Mouse (Mus musculus) cerebellum, adult 9-10 months (tissue): ENCODE measurements at regions not wholly inside any gene's neighbourhood (a gene's known extent, or its start where the extent isn't known, plus 50 kb on each side); places are given as distances from the start of the nearest gene placed in this dataset.

Experiments used
- DNase-seq: peaks from one replicate; pipeline ENCODE4 v3.0.0; 2022

DNA sequence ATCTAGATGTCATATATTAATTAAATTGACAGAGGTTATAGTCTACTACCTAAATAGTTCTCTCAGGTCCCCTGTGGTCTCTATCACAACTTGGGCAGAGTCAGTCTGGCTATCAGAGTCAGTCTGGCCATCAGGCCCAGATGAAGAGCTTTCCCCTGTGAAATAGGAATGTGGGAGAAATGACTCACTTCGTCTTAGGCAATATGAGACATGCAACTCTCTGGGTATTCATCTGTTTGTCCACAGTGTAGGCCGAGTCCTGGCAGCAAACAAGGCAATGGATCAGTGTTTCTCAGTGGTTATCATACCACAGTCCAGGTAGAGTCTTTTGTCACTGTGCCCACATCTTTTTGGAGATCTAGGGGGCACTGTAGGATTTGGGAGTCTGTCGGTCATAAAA is 156.0 kb downstream of the Gm10260 start:
- no peak for DNase-seq

GRCm38 (mm10) chr13:97601135-97601730 is 159.2 kb downstream of the Gm10260 start:
- no peak for DNase-seq

DNA sequence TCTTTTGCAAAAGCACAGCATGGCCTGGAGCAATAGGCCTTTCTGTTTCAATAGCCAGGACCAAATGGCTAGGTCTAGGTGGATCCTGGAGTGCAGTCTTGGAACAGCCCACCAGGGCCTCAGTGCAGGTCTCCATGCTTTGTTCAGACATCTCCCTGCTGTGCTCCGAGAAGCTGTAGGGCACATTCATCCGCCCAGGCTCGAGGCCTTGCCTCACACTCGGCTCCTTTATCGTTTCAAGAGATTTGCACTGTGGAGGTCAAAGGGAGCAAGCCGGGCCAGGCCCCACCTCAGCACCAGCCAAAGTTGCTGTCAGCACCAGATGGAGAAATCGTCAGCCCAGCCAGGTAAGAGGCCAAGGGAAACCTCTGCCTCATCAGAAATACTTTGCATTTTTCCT is 160.3 kb downstream of the Gm10260 start:
- DNase-seq = no peak

- DNase-seq = no peak
Observed at GRCm38 (mm10) chr13:97598507-97599431, 161.7 kb downstream of the Gm10260 start.

- DNase-seq = no peak
Observed at GRCm38 (mm10) chr13:97594851-97595250, 165.6 kb downstream of the Gm10260 start.

GRCm38 (mm10) chr13:97589626-97590025 is 170.8 kb downstream of the Gm10260 start:
- DNase-seq = no peak

GRCm38 (mm10) chr13:97588085-97588484 is 172.3 kb downstream of the Gm10260 start:
- no peak for DNase-seq

DNA sequence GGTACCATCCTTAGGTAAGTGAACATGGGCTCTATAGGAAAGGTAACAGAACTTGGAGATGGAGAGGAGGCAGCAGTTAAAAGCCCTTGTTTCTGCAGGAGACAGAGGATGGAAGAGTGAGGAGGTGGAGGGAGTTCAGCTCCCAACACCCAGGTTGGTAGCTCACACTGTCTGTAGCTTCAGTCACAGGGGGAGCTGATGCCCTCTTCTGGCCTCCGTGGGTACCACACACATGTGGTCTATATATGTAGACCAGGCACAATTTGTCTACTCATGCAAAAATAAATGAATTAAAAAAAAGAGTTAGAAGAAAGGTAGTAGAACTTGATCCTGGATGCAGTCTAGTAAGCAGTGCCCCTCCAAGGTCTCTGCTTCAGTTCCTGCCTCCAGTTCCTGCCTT is 173.3 kb downstream of the Gm10260 start:
- DNase-seq = no peak

GRCm38 (mm10) chr13:97584045-97584444 is 176.4 kb downstream of the Gm10260 start:
- DNase-seq = no peak

- DNase-seq = no peak
Observed at GRCm38 (mm10) chr13:97581380-97581779, 179.1 kb downstream of the Gm10260 start.

GRCm38 (mm10) chr13:97580241-97580874 is 180.1 kb downstream of the Gm10260 start:
- no peak for DNase-seq

- no peak for DNase-seq
Observed at GRCm38 (mm10) chr13:97578595-97578994, 181.8 kb downstream of the Gm10260 start.

DNA sequence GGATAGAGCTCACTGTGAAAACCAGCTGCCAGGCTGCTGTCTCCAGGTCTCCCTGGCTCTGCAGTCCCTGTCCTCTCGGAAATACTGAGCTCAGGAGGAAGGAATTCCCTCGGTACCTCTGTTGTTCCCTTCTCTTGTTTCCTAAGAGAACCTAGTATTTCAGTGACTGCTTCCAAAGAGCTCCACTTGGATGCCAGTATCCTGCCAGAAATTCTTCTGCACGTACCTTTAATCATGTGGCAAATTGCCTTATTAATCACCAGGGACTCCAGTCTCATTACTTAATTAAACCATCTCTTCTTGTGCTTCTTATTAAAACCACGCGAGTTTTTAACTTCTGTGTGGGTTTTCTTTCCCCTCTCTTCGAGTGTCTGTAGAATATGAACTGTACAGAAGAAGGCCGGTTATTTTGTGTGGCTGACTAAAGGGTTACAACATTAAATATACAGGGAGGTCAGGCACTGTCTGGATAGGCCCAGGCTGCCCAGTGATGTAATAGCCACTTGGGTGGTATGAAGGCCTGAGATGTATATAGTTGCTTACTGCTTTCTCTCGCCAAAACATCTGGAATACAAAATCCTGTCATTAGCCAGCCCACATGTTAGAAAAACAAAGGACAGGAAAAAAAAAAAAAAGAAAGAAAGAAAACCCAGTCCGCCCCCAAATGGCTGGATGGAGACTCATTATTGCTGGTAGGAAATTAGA is 183.2 kb downstream of the Gm10260 start:
- DNase-seq = no peak

DNA sequence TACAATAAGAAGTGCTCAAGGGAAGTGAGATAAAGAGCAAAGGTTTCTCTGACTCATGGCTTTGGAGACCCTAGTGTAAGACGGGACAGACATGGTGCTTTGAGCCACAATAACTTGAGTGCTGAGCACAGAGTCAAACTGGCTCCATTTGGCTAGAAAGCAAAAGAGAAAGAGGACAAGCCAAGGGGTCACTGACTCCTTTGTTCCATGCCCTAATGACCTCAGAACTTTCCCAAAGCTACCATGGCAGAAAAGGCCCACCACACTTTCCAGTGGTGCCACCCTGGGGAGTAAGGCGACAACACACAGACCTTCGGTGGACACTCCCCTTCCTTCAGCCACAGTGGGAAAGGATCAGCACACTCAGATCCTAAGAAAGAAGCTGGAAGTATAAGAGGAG is 186.8 kb downstream of the Gm10260 start:
- no peak for DNase-seq

DNA sequence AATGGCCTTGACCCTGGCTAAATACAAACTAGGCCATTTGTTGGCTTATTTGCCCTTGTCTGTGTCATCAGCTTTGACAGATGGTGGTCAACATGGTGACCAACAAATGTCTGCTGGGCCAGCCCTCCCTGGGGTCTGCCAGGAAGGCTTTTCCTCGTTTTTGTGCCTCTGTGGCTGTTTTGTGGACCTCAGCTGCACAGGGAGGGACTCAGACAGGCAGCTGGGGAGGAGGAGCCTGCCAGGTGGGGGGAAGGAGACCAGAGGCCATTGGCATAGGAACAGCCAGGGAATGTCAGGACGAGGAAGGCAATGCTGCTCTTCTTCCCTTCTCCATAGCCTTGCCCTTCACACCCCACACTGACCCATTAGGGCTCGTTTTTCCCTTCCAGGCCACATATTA is 188.1 kb downstream of the Gm10260 start:
- DNase-seq = no peak

- no peak for DNase-seq
Observed at GRCm38 (mm10) chr13:97570009-97570408, 190.4 kb downstream of the Gm10260 start.

- DNase-seq = no peak
Observed at GRCm38 (mm10) chr13:97567632-97568031, 192.8 kb downstream of the Gm10260 start.

DNA sequence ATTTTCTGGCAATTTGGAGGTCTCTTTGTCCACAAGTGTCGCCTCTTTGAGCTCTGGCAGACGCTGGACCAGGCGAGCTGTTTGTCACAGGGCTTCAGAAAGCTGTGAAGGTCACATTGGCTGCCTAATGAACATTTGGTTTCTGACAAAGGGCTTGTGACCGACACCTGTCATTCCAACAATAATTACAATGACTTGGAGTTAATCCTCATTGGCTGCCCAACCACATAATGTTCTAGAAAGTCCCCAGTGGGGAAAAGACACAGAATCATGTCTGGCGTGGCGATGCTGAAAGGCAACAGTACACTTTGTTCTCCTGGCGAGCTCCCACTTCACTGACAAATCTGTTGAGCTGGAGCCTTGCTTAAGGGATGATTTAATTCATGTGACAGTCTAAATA is 194.4 kb downstream of the Gm10260 start:
- no peak for DNase-seq

GRCm38 (mm10) chr13:97562241-97562640 is 198.2 kb downstream of the Gm10260 start:
- DNase-seq = no peak

- DNase-seq = no peak
Observed at GRCm38 (mm10) chr13:97560789-97561188, 199.6 kb downstream of the Gm10260 start.

DNA sequence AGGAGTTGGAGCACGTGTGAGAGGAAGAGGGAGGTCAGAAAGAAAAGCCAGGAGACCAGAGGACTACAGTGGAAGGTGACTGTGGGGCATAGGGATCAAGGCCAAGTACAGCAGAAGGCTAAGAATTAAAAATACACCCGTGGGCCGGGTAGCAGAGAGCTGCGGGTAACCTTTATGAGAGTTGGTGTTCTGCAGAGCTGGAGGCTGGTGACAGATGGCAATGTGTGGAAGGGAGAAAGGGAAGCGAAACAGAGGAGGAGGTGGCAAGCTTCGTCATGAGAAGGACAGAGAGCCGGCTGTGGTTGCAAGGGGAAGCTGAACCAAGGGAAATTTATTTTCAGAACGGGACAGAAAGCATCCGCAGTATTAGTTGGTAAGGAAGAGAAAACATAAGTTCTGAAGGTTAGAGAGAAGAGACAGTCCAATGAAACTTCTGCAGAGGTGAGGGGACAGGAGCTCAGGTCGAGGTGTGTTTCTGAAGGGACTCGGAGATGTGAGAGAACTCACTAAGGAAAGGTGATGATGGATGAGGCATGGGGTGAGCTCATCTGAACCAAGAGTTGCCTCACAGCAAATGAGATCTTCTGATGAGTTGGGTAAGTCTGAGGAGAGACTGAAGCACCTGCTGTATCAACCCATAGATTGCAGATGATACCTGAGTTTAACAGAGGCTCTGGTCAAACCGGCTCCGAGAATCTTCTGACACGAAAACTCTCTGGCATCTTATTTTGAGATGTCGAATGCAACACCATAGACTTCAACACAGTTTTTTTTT is 200.6 kb downstream of the Gm10260 start:
- DNase-seq = peak; percentile 79

- DNase-seq = no peak
Observed at GRCm38 (mm10) chr13:97558884-97559283, 201.5 kb downstream of the Gm10260 start.
